Mouse (Mus musculus) spleen, postnatal 36 days (tissue): Measurements from ENCODE around the gene Ankrd55.
"Not testable (repeated sequence)": the region's sequence is repeated elsewhere in the genome, so short reads cannot be mapped to it uniquely, and the experiment has no call there.

Experiments
- DNase-seq, 2 experiments: peaks; one replicate each; pipeline ENCODE4 v3.0.0; 2022; ENCODE audit warnings: low spot score in 2 of 2, mixed read lengths in 1 of 2

Ankrd55 gene

GRCm38 (mm10) chr13:112293092-112293491 lies 4.8 kb downstream of the Ankrd55 start:
- DNase-seq = no peak

- DNase-seq = no peak
These were observed 6.2 kb downstream of the Ankrd55 start for GRCm38 (mm10) chr13:112294446-112294845.

GRCm38 (mm10) chr13:112297781-112298180 lies 9.5 kb downstream of the Ankrd55 start:
- no peak for DNase-seq

GRCm38 (mm10) chr13:112303429-112303828 lies 15.2 kb downstream of the Ankrd55 start:
- DNase-seq = no peak

GRCm38 (mm10) chr13:112308672-112309071 lies 20.4 kb downstream of the Ankrd55 start:
- peak; percentile 62 to 64 for DNase-seq

- DNase-seq = not testable (repeated sequence)
These were observed 23.4 kb downstream of the Ankrd55 start for GRCm38 (mm10) chr13:112311611-112312010.

GRCm38 (mm10) chr13:112315442-112315841 lies 27.2 kb downstream of the Ankrd55 start:
- no peak for DNase-seq

- no peak for DNase-seq
These were observed 28.6 kb downstream of the Ankrd55 start for GRCm38 (mm10) chr13:112316622-112317482.

GRCm38 (mm10) chr13:112318124-112318523 lies 29.9 kb downstream of the Ankrd55 start:
- DNase-seq = no peak

- DNase-seq = no peak
These were observed 35.5 kb downstream of the Ankrd55 start for GRCm38 (mm10) chr13:112323591-112324266.

GRCm38 (mm10) chr13:112325126-112325525 lies 36.9 kb downstream of the Ankrd55 start:
- no peak for DNase-seq

- DNase-seq = no peak
These were observed 38.2 kb downstream of the Ankrd55 start for GRCm38 (mm10) chr13:112326403-112326802.

GRCm38 (mm10) chr13:112326977-112327376 lies 38.7 kb downstream of the Ankrd55 start:
- no peak for DNase-seq

GRCm38 (mm10) chr13:112327511-112327910 lies 39.3 kb downstream of the Ankrd55 start:
- DNase-seq = no peak

GRCm38 (mm10) chr13:112330257-112330656 lies 42.0 kb downstream of the Ankrd55 start:
- DNase-seq = no peak

GRCm38 (mm10) chr13:112330919-112331681 lies 42.8 kb downstream of the Ankrd55 start:
- no peak for DNase-seq

GRCm38 (mm10) chr13:112331682-112332061 lies 43.4 kb downstream of the Ankrd55 start:
- no peak for DNase-seq

GRCm38 (mm10) chr13:112335531-112335930 lies 47.3 kb downstream of the Ankrd55 start:
- DNase-seq = no peak

- no peak for DNase-seq
These were observed 48.9 kb downstream of the Ankrd55 start for GRCm38 (mm10) chr13:112337146-112337545.

- no peak for DNase-seq
These were observed 52.0 kb downstream of the Ankrd55 start for GRCm38 (mm10) chr13:112340205-112340604.

GRCm38 (mm10) chr13:112340761-112341160 lies 52.5 kb downstream of the Ankrd55 start:
- no peak for DNase-seq

GRCm38 (mm10) chr13:112342971-112343627 lies 54.8 kb downstream of the Ankrd55 start:
- no peak for DNase-seq
